Mouse (Mus musculus) neural tube, embryonic 14.5 days (tissue): ENCODE data around the gene Ddah2. TPM values are rescaled to one million over a fixed set of nuclear protein-coding genes. Genes with fewer than 3 reads are reported as not detected.

Experiments
- ATAC-seq: fragments of 200-750 bp; cut with Nextera tagmentation; 2 replicates; pipeline ENCODE4 v1.8.0; 2017; ENCODE audit warnings: low read depth, mild to moderate bottlenecking, moderate TSS enrichment, moderate library complexity
- H3K27ac ChIP-seq: fragments of 300-500 bp; sonication (generic); 2 replicates; pipeline ENCODE4 v1.5.1; 2014; ENCODE audit warnings: low read depth, mild to moderate bottlenecking, control low read depth, low read length, moderate library complexity, mixed read lengths
- H3K27me3 ChIP-seq: fragments of 300-500 bp; sonication (generic); 2 replicates; pipeline ENCODE4 v1.6.1; 2014; ENCODE audit warnings: low read length; ENCODE audit not compliant: control insufficient read depth, insufficient read depth
- H3K36me3 ChIP-seq: fragments of 300-500 bp; sonication (generic); 2 replicates; pipeline ENCODE4 v1.6.1; 2014; ENCODE audit warnings: low read length, mixed read lengths; ENCODE audit not compliant: control insufficient read depth, insufficient read depth
- H3K4me1 ChIP-seq: fragments of 300-500 bp; sonication (generic); 2 replicates; pipeline ENCODE4 v1.6.1; 2014; ENCODE audit warnings: low read length; ENCODE audit not compliant: control insufficient read depth, insufficient read depth
- H3K4me2 ChIP-seq: fragments of 300-500 bp; sonication (generic); 2 replicates; pipeline ENCODE4 v1.6.1; 2014; ENCODE audit warnings: mild to moderate bottlenecking, low read depth, low read length, control low read depth
- H3K4me3 ChIP-seq: fragments of 300-500 bp; sonication (generic); 2 replicates; pipeline ENCODE4 v1.5.1; 2014; ENCODE audit warnings: low read depth, low read length, control low read depth, mixed read lengths
- H3K9ac ChIP-seq: fragments of 300-500 bp; sonication (generic); replicated peaks from 2 replicates; pipeline ENCODE4 v1.6.1; 2014; ENCODE audit warnings: low read depth, mild to moderate bottlenecking, control low read depth, low read length, mixed read lengths
- H3K9me3 ChIP-seq: fragments of 300-500 bp; sonication (generic); 2 replicates; pipeline ENCODE4 v1.6.1; 2016; ENCODE audit warnings: low read length; ENCODE audit not compliant: control insufficient read depth
- WGBS: fragments of 180-500 bp; shearing (Covaris S2); extraction: QIAGEN DNeasy Blood & Tissue Kit; methylation state at CpG from one replicate; pipeline ENCODE4 v1.1.7; 2014; 5-methylcytosine and 5-hydroxymethylcytosine counted together
- polyA plus RNA-seq: library from polyadenylated mRNA; unstranded; fragments of >200 nt; fragmentation: Nextera tagmentation; extraction: Ambion mirVana; gene quantifications from 2 replicates; pipeline ENCODE4 v1.2.1, GENCODE M21; 2014

Gene Ddah2
- polyA plus RNA-seq, 1 experiment from 2014 or later: 269 TPM

GRCm38 (mm10) chr17:35077786-35078233 is 19.0 kb downstream of the Ddah2 start, which contains the start of gene Ly6g6d:
Ly6g6d (minus strand) TSS chr17:35078065.
- Histone ChIP-seq H3K4me1 (peaks cover 5% of the 10 kb centered on the region; the same call in 1 of the 2 replicates), H3K4me2 (peak within 1 kb of the TSS; percentile 15; the same call in 1 of the 2 replicates), H3K27ac (no peak within 1 kb of the TSS), H3K4me3 (peak within 1 kb of the TSS; percentile 9), H3K36me3 (no peaks in the 10 kb centered on the region), H3K9me3 (no peaks in the 10 kb centered on the region), H3K27me3 (no peaks in the 10 kb centered on the region), H3K9ac (no peak within 1 kb of the TSS)
- WGBS: 7% methylated on average over 14 of the region's 14 CpGs
- ATAC-seq: peak; percentile 38; the same call in 1 of the 2 replicates

DNA sequence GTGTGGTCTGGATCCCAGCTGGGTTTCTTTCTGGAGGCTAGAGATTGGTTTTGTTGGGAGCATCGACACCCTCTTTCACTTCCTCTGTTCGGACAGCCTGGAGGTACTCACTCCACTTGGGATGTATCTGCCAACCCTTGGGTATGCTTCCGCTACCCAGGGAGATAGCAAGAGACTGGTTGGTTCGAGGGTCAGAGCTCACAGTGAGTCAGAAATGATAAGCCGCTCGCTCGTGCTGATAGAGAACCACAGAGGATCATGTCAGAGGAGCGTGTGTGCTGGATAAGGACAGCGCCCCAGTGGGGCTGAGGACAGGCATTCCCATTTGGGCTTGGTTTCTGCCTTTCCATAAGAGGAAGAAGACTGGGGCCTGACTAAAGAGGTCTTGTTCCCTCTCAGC is 20.9 kb downstream of the Ddah2 start:
- no peak overlapping the region for H3K27ac ChIP-seq
- no peak for ATAC-seq
- H3K9ac ChIP-seq: no peak overlapping the region
- H3K27me3 ChIP-seq: no peaks in the 10 kb centered on the region
- peaks cover 5% of the 10 kb centered on the region; the same call in 1 of the 2 replicates for H3K4me1 ChIP-seq
- H3K4me2 ChIP-seq: no peak overlapping the region
- no peaks in the 10 kb centered on the region for H3K9me3 ChIP-seq
- no peak overlapping the region for H3K4me3 ChIP-seq
- 68% methylated on average over 9 of the region's 9 CpGs for WGBS
- H3K36me3 ChIP-seq: no peaks in the 10 kb centered on the region

- Histone ChIP-seq H3K4me3 (no peak overlapping the region), H3K27ac (no peak overlapping the region), H3K9me3 (no peaks in the 10 kb centered on the region), H3K27me3 (no peaks in the 10 kb centered on the region), H3K36me3 (no peaks in the 10 kb centered on the region), H3K9ac (no peak overlapping the region), H3K4me1 (peaks cover 5% of the 10 kb centered on the region; the same call in 1 of the 2 replicates), H3K4me2 (no peak overlapping the region)
- 67% methylated on average over 6 of the region's 6 CpGs for WGBS
- ATAC-seq: no peak
Measured at GRCm38 (mm10) chr17:35080248-35080647, 21.4 kb downstream of the Ddah2 start.

DNA sequence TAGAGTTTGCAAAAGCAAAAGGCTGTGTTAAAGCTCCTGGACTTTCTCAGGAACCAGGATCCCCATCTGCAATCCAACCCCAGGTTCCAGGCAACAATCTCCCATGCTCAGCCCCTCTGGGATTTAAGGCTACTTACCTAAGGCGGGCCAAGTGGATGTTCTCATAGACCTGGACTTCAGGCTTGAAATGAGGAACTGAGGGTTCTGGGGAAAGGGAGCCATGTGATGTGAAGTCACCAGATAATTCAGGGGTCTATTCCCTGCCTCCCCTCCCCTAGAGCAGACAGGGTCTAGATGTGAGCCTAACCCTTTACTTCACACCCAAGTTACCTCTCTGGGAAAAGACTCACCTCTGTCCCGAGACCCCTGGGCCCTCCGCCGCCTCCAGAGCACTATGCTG is 21.9 kb downstream of the Ddah2 start:
- Histone ChIP-seq H3K9ac (no peak overlapping the region), H3K36me3 (no peaks in the 10 kb centered on the region)

DNA sequence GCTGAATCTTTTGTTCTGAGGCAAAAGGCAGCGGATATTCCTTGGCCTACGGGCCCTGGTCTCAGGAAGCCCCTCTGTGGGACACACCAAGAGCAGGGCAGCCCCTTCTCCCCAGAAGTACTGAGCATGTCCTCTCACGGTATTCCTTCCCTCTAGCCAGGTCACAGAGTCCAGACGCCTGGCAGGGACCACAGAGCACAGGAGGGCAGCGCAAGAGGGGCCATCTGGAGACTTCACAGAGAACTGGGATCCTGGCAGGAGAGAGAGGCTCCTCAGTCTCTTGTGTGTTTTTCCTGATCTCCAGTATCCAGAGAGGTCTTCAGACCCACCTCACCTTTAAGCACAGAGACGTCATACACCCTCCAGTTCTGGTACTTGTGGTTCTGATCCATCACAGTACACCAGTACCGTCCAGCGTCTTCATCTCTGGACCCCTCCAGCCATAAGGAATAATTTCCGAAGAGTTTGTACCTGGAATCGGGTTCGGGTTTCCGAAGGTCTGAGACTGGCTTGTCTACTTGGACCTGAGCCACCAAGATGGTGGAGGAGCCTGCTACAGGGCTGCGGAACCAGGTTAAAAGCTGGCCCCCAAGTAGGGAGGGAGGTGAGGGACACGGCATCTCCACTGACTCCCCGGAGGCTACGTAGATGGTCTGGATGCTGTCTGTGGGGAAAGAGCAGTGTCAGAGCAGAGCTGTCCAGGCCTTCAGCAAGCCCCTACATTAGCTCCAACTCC is 24.2 kb downstream of the Ddah2 start:
- 87% methylated on average over 16 of the region's 16 CpGs for WGBS
- no peaks in the 10 kb centered on the region for H3K27me3 ChIP-seq
- no peaks in the 10 kb centered on the region for H3K9me3 ChIP-seq
- no peak overlapping the region for H3K27ac ChIP-seq
- H3K9ac ChIP-seq: no peak overlapping the region
- no peak overlapping the region for H3K4me3 ChIP-seq
- no peak overlapping the region for H3K4me2 ChIP-seq
- ATAC-seq: no peak
- no peaks in the 10 kb centered on the region for H3K36me3 ChIP-seq
- peaks cover 1% of the 10 kb centered on the region; the same call in 1 of the 2 replicates for H3K4me1 ChIP-seq

More for the DNA sequence above, 21.9 kb downstream of the Ddah2 start:
- no peaks in the 10 kb centered on the region for H3K9me3 ChIP-seq
- WGBS: 81% methylated on average over 4 of the region's 4 CpGs
- H3K4me1 ChIP-seq: peaks cover 5% of the 10 kb centered on the region; the same call in 1 of the 2 replicates
- no peaks in the 10 kb centered on the region for H3K27me3 ChIP-seq
- no peak overlapping the region for H3K4me3 ChIP-seq
- ATAC-seq: no peak
- no peak overlapping the region for H3K27ac ChIP-seq
- H3K4me2 ChIP-seq: no peak overlapping the region

DNA sequence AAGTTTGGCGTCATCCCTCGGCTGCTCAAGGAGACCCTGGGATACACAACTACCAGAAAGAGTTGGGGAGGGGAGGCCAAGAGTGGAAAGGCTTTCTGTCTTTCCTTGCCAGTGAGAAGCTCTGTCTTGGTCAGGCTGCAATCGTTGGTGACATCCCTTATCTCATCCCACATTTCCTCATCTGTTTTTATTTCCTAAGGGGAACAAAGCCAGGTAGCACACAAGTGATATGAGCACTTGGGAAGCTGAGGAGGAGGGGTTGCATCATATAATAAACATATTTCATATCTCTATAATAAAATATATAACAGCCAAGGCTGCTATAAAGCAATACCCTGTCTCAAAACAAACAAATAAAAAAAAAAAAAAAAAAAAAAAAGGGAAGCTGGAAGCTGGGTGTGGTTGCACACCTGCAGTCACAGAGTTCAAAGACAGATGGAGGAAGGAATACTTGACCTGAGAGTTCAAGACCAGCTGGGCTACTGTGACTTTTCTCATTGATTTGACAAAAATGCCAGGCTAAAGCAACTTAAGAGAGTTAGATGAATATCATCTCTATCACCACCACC is 25.2 kb downstream of the Ddah2 start:
- Histone ChIP-seq H3K4me3 (no peak overlapping the region), H3K4me2 (no peak overlapping the region), H3K27ac (no peak overlapping the region), H3K4me1 (no peaks in the 10 kb centered on the region), H3K9me3 (no peaks in the 10 kb centered on the region), H3K27me3 (no peaks in the 10 kb centered on the region), H3K9ac (no peak overlapping the region), H3K36me3 (no peaks in the 10 kb centered on the region)
- ATAC-seq: no peak
- 79% methylated on average over 3 of the region's 3 CpGs for WGBS

- no peak for ATAC-seq
- Histone ChIP-seq H3K4me3 (no peak within 1 kb of the TSS), H3K9ac (no peak within 1 kb of the TSS), H3K9me3 (no peaks in the 10 kb centered on the region), H3K27ac (no peak within 1 kb of the TSS), H3K36me3 (no peaks in the 10 kb centered on the region), H3K4me2 (no peak within 1 kb of the TSS), H3K4me1 (peaks cover 5% of the 10 kb centered on the region), H3K27me3 (no peaks in the 10 kb centered on the region)
- WGBS: 82% methylated on average over 7 of the region's 7 CpGs
Measured at GRCm38 (mm10) chr17:35085208-35085865, 26.5 kb downstream of the Ddah2 start, which contains the start of gene Ly6g6f. Ly6g6f (minus strand) TSS chr17:35085610.

GRCm38 (mm10) chr17:35088151-35088550 is 29.3 kb downstream of the Ddah2 start:
- H3K9ac ChIP-seq: no peak overlapping the region
- no peaks in the 10 kb centered on the region; the same call in 1 of the 2 replicates for H3K36me3 ChIP-seq
- H3K9me3 ChIP-seq: no peaks in the 10 kb centered on the region
- H3K4me2 ChIP-seq: no peak overlapping the region
- no peak overlapping the region for H3K4me3 ChIP-seq
- WGBS: 54% methylated on average over 2 of the region's 2 CpGs
- no peak for ATAC-seq
- H3K4me1 ChIP-seq: peaks cover 11% of the 10 kb centered on the region
- no peak overlapping the region for H3K27ac ChIP-seq
- H3K27me3 ChIP-seq: no peaks in the 10 kb centered on the region
